In the genomic region with DNA sequence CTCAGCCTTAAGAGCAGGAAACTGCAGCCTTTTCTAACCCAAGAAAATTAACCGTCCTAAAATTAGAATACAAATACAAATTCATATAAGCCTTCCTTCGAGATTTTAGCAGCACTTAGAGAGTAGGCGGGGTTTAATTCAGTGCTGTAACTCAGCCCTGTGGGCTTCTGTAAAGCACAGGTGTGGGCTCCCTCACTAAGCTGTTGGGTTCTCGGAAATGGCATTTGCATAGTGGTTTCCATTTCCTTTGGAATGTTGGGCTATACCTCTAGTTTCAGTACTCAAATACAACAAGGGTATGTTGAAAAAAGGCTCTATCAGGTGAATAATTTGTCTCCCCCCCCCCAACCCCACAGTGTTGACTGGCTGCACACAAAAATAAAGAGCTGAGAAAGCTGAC, we compare ENCODE assay signal across 10 mouse cellular contexts.
DNase-seq lines count a peak whose midpoint lies in the region; ATAC-seq and TF ChIP-seq lines count a peak whose summit lies in the region.
"Had no signal": no experiment of that assay in that cellular context is flagged by ENCODE, and none has a peak within 500 bp of the region (broad histone marks: within the 10 kb centered on the region; RNA-seq: fewer than 3 reads in every experiment).

No protein-coding gene starts in this region.

- H3K27me3 ChIP-seq in neural tube, embryonic 15.5 days (replicated peaks): no peaks in the 10 kb centered on the region
- H3K27me3 ChIP-seq in splenic B cell, adult 2 months (ENCODE audit: control insufficient read depth, insufficient read depth, low read length, poor library complexity, severe bottlenecking): no peaks in the 10 kb centered on the region
- H3K27me3 ChIP-seq in forebrain, embryonic 14.5 days (replicated peaks; ENCODE audit: control insufficient read depth, insufficient read depth, low read length): no peaks in the 10 kb centered on the region
- H3K27me3 ChIP-seq: embryonic facial prominence, embryonic 13.5 days; forebrain, embryonic 13.5 days; heart, embryonic 13.5 days; hindbrain, embryonic 15.5 days had no signal

- DNase-seq in neural tube, embryonic 10.5 days (ENCODE audit: extremely low spot score, low spot score): no peak
- peak; percentile 17 for DNase-seq in ES-E14 (ENCODE audit: low read depth, low spot score)
- DNase-seq in splenic B cell, adult 2 months (ENCODE audit: low read depth, low spot score): peak; percentile 8
- no peak for DNase-seq in forebrain, embryonic 14.5 days (ENCODE audit: low spot score)

- no peak overlapping the region for H3K9ac ChIP-seq in neural tube, embryonic 15.5 days (replicated peaks)
- no peak overlapping the region for H3K9ac ChIP-seq in ES-E14 (ENCODE audit: insufficient read depth, low read depth, low read length, poor library complexity, severe bottlenecking)
- no peak overlapping the region for H3K9ac ChIP-seq in forebrain, embryonic 14.5 days (ENCODE audit: low read length)
- H3K9ac ChIP-seq: embryonic facial prominence, embryonic 13.5 days; forebrain, embryonic 13.5 days; heart, embryonic 13.5 days; hindbrain, embryonic 15.5 days had no signal

- H3K4me2 ChIP-seq in neural tube, embryonic 15.5 days: peak overlapping the region; percentile 40; the same call in 1 of the 2 replicates
- no peak overlapping the region for H3K4me2 ChIP-seq in forebrain, embryonic 14.5 days (ENCODE audit: low read length)
- H3K4me2 ChIP-seq: forebrain, embryonic 13.5 days; heart, embryonic 13.5 days had no signal

- in situ Hi-C loops in ES-E14 (cut with MboI; ENCODE audit: low sequenced_read_pairs in 2 of 2, unreplicated experiment in 2 of 2): no loop called here

- H3K36me3 ChIP-seq in neural tube, embryonic 15.5 days: no peaks in the 10 kb centered on the region
- H3K36me3 ChIP-seq in ES-E14 (ENCODE audit: control insufficient read depth, insufficient read depth, low read length, poor library complexity, severe bottlenecking): no peaks in the 10 kb centered on the region
- no peaks in the 10 kb centered on the region for H3K36me3 ChIP-seq in splenic B cell, adult 2 months (ENCODE audit: control insufficient read depth, insufficient read depth, low read length, poor library complexity, severe bottlenecking)
- no peaks in the 10 kb centered on the region for H3K36me3 ChIP-seq in forebrain, embryonic 14.5 days (ENCODE audit: control insufficient read depth, insufficient read depth, low read length)
- H3K36me3 ChIP-seq: embryonic facial prominence, embryonic 13.5 days; heart, embryonic 13.5 days; hindbrain, embryonic 15.5 days had no signal

- H3K27ac ChIP-seq in neural tube, embryonic 15.5 days (replicated peaks): no peak overlapping the region
- H3K27ac ChIP-seq in ES-E14 (ENCODE audit: insufficient read depth, low read depth, low read length, poor library complexity, severe bottlenecking): no peak overlapping the region
- no peak overlapping the region for H3K27ac ChIP-seq in forebrain, embryonic 14.5 days (ENCODE audit: low read depth, low read length)
- H3K27ac ChIP-seq: embryonic facial prominence, embryonic 13.5 days; forebrain, embryonic 13.5 days; heart, embryonic 13.5 days; hindbrain, embryonic 15.5 days had no signal

- 64% methylated on average over 4 of the region's 4 CpGs for WGBS in neural tube, embryonic 15.5 days
- 71% methylated on average over 4 of the region's 4 CpGs for whole genome bisulfite sequencing in forebrain, embryonic 14.5 days

- no peaks in the 10 kb centered on the region for H3K9me3 ChIP-seq in neural tube, embryonic 15.5 days (replicated peaks)
- H3K9me3 ChIP-seq in ES-E14 (ENCODE audit: control insufficient read depth, insufficient read depth, low read depth, low read length): no peaks in the 10 kb centered on the region
- no peaks in the 10 kb centered on the region for H3K9me3 ChIP-seq in forebrain, embryonic 14.5 days (replicated peaks; ENCODE audit: control insufficient read depth, low read length)
- H3K9me3 ChIP-seq: embryonic facial prominence, embryonic 13.5 days; forebrain, embryonic 13.5 days; heart, embryonic 13.5 days; hindbrain, embryonic 15.5 days had no signal

- no peak for ATAC-seq in neural tube, embryonic 15.5 days (ENCODE audit: low FRiP score)
- ATAC-seq in forebrain, embryonic 14.5 days: no peak
- ATAC-seq in granulocyte monocyte progenitor cell, adult 5-6 weeks (replicated peaks; ENCODE audit: poor library complexity, severe bottlenecking): no peak

- no peak overlapping the region for H3K4me3 ChIP-seq in neural tube, embryonic 15.5 days (replicated peaks)
- no peak overlapping the region for H3K4me3 ChIP-seq in ES-E14 (ENCODE audit: insufficient read depth in 1 of 2, low read depth in 1 of 2, low read length in 2 of 2, poor library complexity in 1 of 2, severe bottlenecking in 1 of 2)
- no peak overlapping the region for H3K4me3 ChIP-seq in forebrain, embryonic 14.5 days (ENCODE audit: low read depth, low read length)
- H3K4me3 ChIP-seq: embryonic facial prominence, embryonic 13.5 days; forebrain, embryonic 13.5 days; heart, embryonic 13.5 days; hindbrain, embryonic 15.5 days had no signal

- H3K4me1 ChIP-seq in neural tube, embryonic 15.5 days: peaks cover 10% of the 10 kb centered on the region
- 0 out of 4 replicates have a peak, but pooled peaks cover 0 to 3% of the 10 kb centered on the region in 2 experiments for H3K4me1 ChIP-seq in ES-E14 (ENCODE audit: control insufficient read depth in 2 of 2, insufficient read depth in 2 of 2, low read length in 2 of 2, poor library complexity in 1 of 2)
- peaks cover 3% of the 10 kb centered on the region; the same call in 1 of the 2 replicates for H3K4me1 ChIP-seq in forebrain, embryonic 14.5 days (ENCODE audit: control insufficient read depth, insufficient read depth, low read length)

TF ChIP-seq in ES-E14, 5 proteins besides CTCF, POLR2A, EP300 and RAD21:
- no peak for TF ChIP-seq HCFC1 (IDR thresholded peaks at IDR 0.05; ENCODE audit: borderline replicate concordance, insufficient read depth, low read length)
- no peak for TF ChIP-seq CHD2 (IDR thresholded peaks at IDR 0.05; ENCODE audit: low read depth, low read length)
- no peak for TF ChIP-seq ZNF384 (IDR thresholded peaks at IDR 0.05; ENCODE audit: low read depth, low read length)
- no peak for TF ChIP-seq MAFK (IDR thresholded peaks at IDR 0.05; ENCODE audit: insufficient read depth, low read depth, low read length)
- TF ChIP-seq ZC3H11A (IDR thresholded peaks at IDR 0.05; ENCODE audit: borderline replicate concordance, low read depth, low read length): no peak

Comparison
In these comparisons a context has a peak if more than half of its experiments do, and no peak if none do; other contexts are left out.
1. DNase-seq: peak in ES-E14 (single experiment) and splenic B cell, adult 2 months (single experiment); none in neural tube, embryonic 10.5 days (single experiment) and forebrain, embryonic 14.5 days (single experiment).